Mouse (Mus musculus): ENCODE results near the gene Gm20388. TPM values are rescaled to one million over a fixed set of nuclear protein-coding genes. Genes with fewer than 3 reads are reported as not detected.
A peak's percentile ranks its signal among the peaks of the same experiment; 100 is the strongest.

Gm20388 gene
- total and polyA plus RNA-seq, 2 experiments from 2014 or later = 17.3 TPM; not detected in 1

GRCm38 (mm10) chr8:122953028-122953427 lies 3042.4 kb downstream of the Gm20388 start:
- H3K27me3 ChIP-seq (ENCODE audit: control insufficient read depth, insufficient read depth, low read length) = no peaks in the 10 kb centered on the region
- no peak overlapping the region for H3K4me2 ChIP-seq (ENCODE audit: low read depth, low read length)
- DNase-seq (ENCODE audit: low spot score) (no peak), ATAC-seq (ENCODE audit: insufficient read depth, low read depth) (no peak)
- no peak overlapping the region for H3K4me3 ChIP-seq (ENCODE audit: low read depth, low read length)
- no peak overlapping the region for H3K9ac ChIP-seq (replicated peaks; ENCODE audit: low read depth, low read length)
- whole genome bisulfite sequencing = 74% methylated on average over 6 of the region's 6 CpGs
- TF ChIP-seq CTCF (IDR thresholded peaks at IDR 0.05; ENCODE audit: low read depth) (no peak), EP300 (IDR thresholded peaks at IDR 0.05; ENCODE audit: low read depth) (no peak)
- H3K27ac ChIP-seq (ENCODE audit: low read depth) = no peak overlapping the region
- no peaks in the 10 kb centered on the region for H3K9me3 ChIP-seq (replicated peaks; ENCODE audit: control insufficient read depth, low read length)
- peaks cover 37% of the 10 kb centered on the region for H3K4me1 ChIP-seq (ENCODE audit: control insufficient read depth, insufficient read depth)
- H3K36me3 ChIP-seq (replicated peaks; ENCODE audit: control insufficient read depth, insufficient read depth, low read length) = no peaks in the 10 kb centered on the region

GRCm38 (mm10) chr8:122954090-122954799 lies 3043.6 kb downstream of the Gm20388 start:
- Histone ChIP-seq H3K27ac (ENCODE audit: low read depth) (no peak overlapping the region), H3K4me3 (ENCODE audit: low read depth, low read length) (no peak overlapping the region), H3K9ac (replicated peaks; ENCODE audit: low read depth, low read length) (no peak overlapping the region), H3K36me3 (replicated peaks; ENCODE audit: control insufficient read depth, insufficient read depth, low read length) (no peaks in the 10 kb centered on the region), H3K27me3 (ENCODE audit: control insufficient read depth, insufficient read depth, low read length) (no peaks in the 10 kb centered on the region), H3K4me1 (ENCODE audit: control insufficient read depth, insufficient read depth) (peaks cover 34% of the 10 kb centered on the region), H3K4me2 (ENCODE audit: low read depth, low read length) (no peak overlapping the region), H3K9me3 (replicated peaks; ENCODE audit: control insufficient read depth, low read length) (no peaks in the 10 kb centered on the region)
- DNase-seq (ENCODE audit: low spot score) (no peak), ATAC-seq (ENCODE audit: insufficient read depth, low read depth) (no peak)
- 61% methylated on average over 3 of the region's 3 CpGs for WGBS
- TF ChIP-seq CTCF (IDR thresholded peaks at IDR 0.05; ENCODE audit: low read depth) = no peak
- no peak for TF ChIP-seq EP300 (IDR thresholded peaks at IDR 0.05; ENCODE audit: low read depth)

GRCm38 (mm10) chr8:122955195-122955594 lies 3044.6 kb downstream of the Gm20388 start:
- Histone ChIP-seq H3K36me3 (replicated peaks; ENCODE audit: control insufficient read depth, insufficient read depth, low read length) (no peaks in the 10 kb centered on the region), H3K27ac (ENCODE audit: low read depth) (no peak overlapping the region), H3K9ac (replicated peaks; ENCODE audit: low read depth, low read length) (no peak overlapping the region), H3K4me3 (ENCODE audit: low read depth, low read length) (no peak overlapping the region), H3K9me3 (replicated peaks; ENCODE audit: control insufficient read depth, low read length) (no peaks in the 10 kb centered on the region), H3K4me2 (ENCODE audit: low read depth, low read length) (no peak overlapping the region), H3K4me1 (ENCODE audit: control insufficient read depth, insufficient read depth) (peaks cover 24% of the 10 kb centered on the region), H3K27me3 (ENCODE audit: control insufficient read depth, insufficient read depth, low read length) (no peaks in the 10 kb centered on the region)
- TF ChIP-seq CTCF (IDR thresholded peaks at IDR 0.05; ENCODE audit: low read depth) (no peak), EP300 (IDR thresholded peaks at IDR 0.05; ENCODE audit: low read depth) (no peak)
- DNase-seq (ENCODE audit: low spot score) = no peak
- ATAC-seq (ENCODE audit: insufficient read depth, low read depth) = no peak

GRCm38 (mm10) chr8:122955997-122956396 lies 3045.4 kb downstream of the Gm20388 start:
- TF ChIP-seq CTCF (IDR thresholded peaks at IDR 0.05; ENCODE audit: low read depth) (no peak), EP300 (IDR thresholded peaks at IDR 0.05; ENCODE audit: low read depth) (no peak)
- no peak overlapping the region for H3K4me2 ChIP-seq (ENCODE audit: low read depth, low read length)
- H3K36me3 ChIP-seq (replicated peaks; ENCODE audit: control insufficient read depth, insufficient read depth, low read length) = no peaks in the 10 kb centered on the region
- ATAC-seq (ENCODE audit: insufficient read depth, low read depth) = no peak
- H3K27ac ChIP-seq (ENCODE audit: low read depth) = no peak overlapping the region
- H3K27me3 ChIP-seq (ENCODE audit: control insufficient read depth, insufficient read depth, low read length) = no peaks in the 10 kb centered on the region
- peaks cover 26% of the 10 kb centered on the region for H3K4me1 ChIP-seq (ENCODE audit: control insufficient read depth, insufficient read depth)
- H3K9me3 ChIP-seq (replicated peaks; ENCODE audit: control insufficient read depth, low read length) = no peaks in the 10 kb centered on the region
- H3K4me3 ChIP-seq (ENCODE audit: low read depth, low read length) = no peak overlapping the region
- H3K9ac ChIP-seq (replicated peaks; ENCODE audit: low read depth, low read length) = no peak overlapping the region
- no peak for DNase-seq (ENCODE audit: low spot score)
- WGBS = 84% methylated on average over 3 of the region's 3 CpGs

GRCm38 (mm10) chr8:122960323-122960722 lies 3049.7 kb downstream of the Gm20388 start:
- Histone ChIP-seq H3K9me3 (replicated peaks; ENCODE audit: control insufficient read depth, low read length) (no peaks in the 10 kb centered on the region), H3K36me3 (replicated peaks; ENCODE audit: control insufficient read depth, insufficient read depth, low read length) (0 out of 2 replicates have a peak, but pooled peaks cover 3% of the 10 kb centered on the region), H3K27ac (ENCODE audit: low read depth) (no peak overlapping the region), H3K4me1 (ENCODE audit: control insufficient read depth, insufficient read depth) (peaks cover 18% of the 10 kb centered on the region), H3K4me3 (ENCODE audit: low read depth, low read length) (no peak overlapping the region), H3K4me2 (ENCODE audit: low read depth, low read length) (no peak overlapping the region), H3K9ac (replicated peaks; ENCODE audit: low read depth, low read length) (no peak overlapping the region), H3K27me3 (ENCODE audit: control insufficient read depth, insufficient read depth, low read length) (no peaks in the 10 kb centered on the region)
- DNase-seq (ENCODE audit: low spot score) (no peak), ATAC-seq (ENCODE audit: insufficient read depth, low read depth) (no peak)
- 77% methylated on average over 5 of the region's 5 CpGs for WGBS
- TF ChIP-seq CTCF (IDR thresholded peaks at IDR 0.05; ENCODE audit: low read depth) (no peak), EP300 (IDR thresholded peaks at IDR 0.05; ENCODE audit: low read depth) (no peak)

- Histone ChIP-seq H3K36me3 (replicated peaks; ENCODE audit: control insufficient read depth, insufficient read depth, low read length) (0 out of 2 replicates have a peak, but pooled peaks cover 3% of the 10 kb centered on the region), H3K9me3 (replicated peaks; ENCODE audit: control insufficient read depth, low read length) (no peaks in the 10 kb centered on the region), H3K27me3 (ENCODE audit: control insufficient read depth, insufficient read depth, low read length) (no peaks in the 10 kb centered on the region), H3K27ac (ENCODE audit: low read depth) (0 out of 2 replicates have a peak overlapping the region, but pooled peaks have one; percentile 9), H3K4me1 (ENCODE audit: control insufficient read depth, insufficient read depth) (peaks cover 18% of the 10 kb centered on the region), H3K9ac (replicated peaks; ENCODE audit: low read depth, low read length) (no peak overlapping the region), H3K4me3 (ENCODE audit: low read depth, low read length) (no peak overlapping the region), H3K4me2 (ENCODE audit: low read depth, low read length) (no peak overlapping the region)
- TF ChIP-seq CTCF (IDR thresholded peaks at IDR 0.05; ENCODE audit: low read depth) (no peak), EP300 (IDR thresholded peaks at IDR 0.05; ENCODE audit: low read depth) (no peak)
- DNase-seq (ENCODE audit: low spot score) (no peak), ATAC-seq (ENCODE audit: insufficient read depth, low read depth) (no peak)
- 10% methylated on average over 1 of the region's 1 CpGs for WGBS
Observed at GRCm38 (mm10) chr8:122960932-122961331, 3050.3 kb downstream of the Gm20388 start.
